ENCODE assay signal across 8 mouse cellular contexts in genomic region chr1:90060599-90060998, GRCm38 (mm10). TPM values are rescaled to one million over a fixed set of nuclear protein-coding genes. Genes with fewer than 3 reads are reported as not detected.
DNase-seq lines count a peak whose midpoint lies in the region; ATAC-seq and TF ChIP-seq lines count a peak whose summit lies in the region.

No protein-coding gene starts in this region.

- no peak overlapping the region for H3K4me2 ChIP-seq in intestine, embryonic 14.5 days (ENCODE audit: low read length)
- H3K4me2 ChIP-seq in intestine, embryonic 16.5 days (ENCODE audit: low read depth, low read length), result no peak overlapping the region
- H3K4me2 ChIP-seq in forebrain, embryonic 11.5 days (ENCODE audit: low read depth, low read length, severe bottlenecking), result no peak overlapping the region
- H3K4me2 ChIP-seq in hindbrain, embryonic 15.5 days, result no peak overlapping the region

- peak; percentile 62; the same call in 1 of the 2 replicates for ATAC-seq in intestine, embryonic 14.5 days (replicated peaks; ENCODE audit: low FRiP score, low TSS enrichment, low read depth)
- ATAC-seq in intestine, embryonic 16.5 days, result no peak
- 0 out of 2 replicates have a peak, but pooled peaks have one; percentile 61 for ATAC-seq in forebrain, embryonic 11.5 days (replicated peaks; ENCODE audit: low FRiP score)
- ATAC-seq in hindbrain, embryonic 15.5 days (ENCODE audit: low FRiP score, low read depth), result peak; percentile 48; the same call in 1 of the 2 replicates

- H3K9ac ChIP-seq in intestine, embryonic 14.5 days (ENCODE audit: low read length), result no peak overlapping the region
- H3K9ac ChIP-seq in intestine, embryonic 16.5 days (ENCODE audit: low read depth, low read length), result no peak overlapping the region
- no peak overlapping the region for H3K9ac ChIP-seq in forebrain, embryonic 11.5 days (ENCODE audit: low read length)
- no peak overlapping the region for H3K9ac ChIP-seq in hindbrain, embryonic 15.5 days

- peak; percentile 79 for DNase-seq in intestine, embryonic 14.5 days (ENCODE audit: low spot score)
- DNase-seq in c-Kit-positive CD71-negative TER-119-negative erythroid progenitor cells, embryonic 14.5 days (ENCODE audit: low read depth), result peak; percentile 22
- peak; percentile 71 for DNase-seq in forebrain, embryonic 11.5 days (ENCODE audit: low spot score)
- DNase-seq in left cerebral cortex, adult 11 months (ENCODE audit: low spot score), result peak; percentile 28
- peak; percentile 68 for DNase-seq in mesoderm, embryonic 11.5 days (ENCODE audit: low read depth, low spot score)

- 14% methylated on average over 7 of the region's 7 CpGs for WGBS in intestine, embryonic 14.5 days
- 20% methylated on average over 7 of the region's 7 CpGs for WGBS in intestine, embryonic 16.5 days
- 18% methylated on average over 7 of the region's 7 CpGs for WGBS in forebrain, embryonic 11.5 days
- WGBS in hindbrain, embryonic 15.5 days, result 18% methylated on average over 7 of the region's 7 CpGs
- 20% methylated on average over 7 of the region's 7 CpGs for WGBS in small intestine, adult 2 months

- no peak for TF ChIP-seq POLR2A in small intestine, adult 2 months (IDR thresholded peaks at IDR 0.05; ENCODE audit: low read depth, low read length)

- no peak overlapping the region for H3K27ac ChIP-seq in intestine, embryonic 14.5 days (ENCODE audit: low read depth)
- H3K27ac ChIP-seq in intestine, embryonic 16.5 days (ENCODE audit: low read length), result no peak overlapping the region
- H3K27ac ChIP-seq in forebrain, embryonic 11.5 days (ENCODE audit: low read depth, low read length), result no peak overlapping the region
- no peak overlapping the region for H3K27ac ChIP-seq in hindbrain, embryonic 15.5 days (replicated peaks)
- no peak overlapping the region for H3K27ac ChIP-seq in small intestine, adult 2 months (ENCODE audit: insufficient read depth, low read depth, low read length)

- H3K9me3 ChIP-seq in intestine, embryonic 14.5 days (ENCODE audit: control insufficient read depth, low read length), result 0 out of 2 replicates have a peak, but pooled peaks cover 2% of the 10 kb centered on the region
- peaks cover 4% of the 10 kb centered on the region; the same call in 1 of the 2 replicates for H3K9me3 ChIP-seq in intestine, embryonic 16.5 days (ENCODE audit: control insufficient read depth, low read length)
- H3K9me3 ChIP-seq in forebrain, embryonic 11.5 days (ENCODE audit: control insufficient read depth, low read length), result no peaks in the 10 kb centered on the region
- H3K9me3 ChIP-seq in hindbrain, embryonic 15.5 days, result no peaks in the 10 kb centered on the region

- no peak overlapping the region for H3K4me3 ChIP-seq in intestine, embryonic 14.5 days (ENCODE audit: low read depth, low read length)
- no peak overlapping the region for H3K4me3 ChIP-seq in intestine, embryonic 16.5 days (ENCODE audit: low read length)
- no peak overlapping the region for H3K4me3 ChIP-seq in forebrain, embryonic 11.5 days (ENCODE audit: low read depth, low read length)
- H3K4me3 ChIP-seq in hindbrain, embryonic 15.5 days, result no peak overlapping the region
- H3K4me3 ChIP-seq in small intestine, adult 2 months (ENCODE audit: low read depth, low read length), result no peak overlapping the region

- no peaks in the 10 kb centered on the region for H3K4me1 ChIP-seq in intestine, embryonic 14.5 days (replicated peaks; ENCODE audit: control insufficient read depth, insufficient read depth, low read length)
- H3K4me1 ChIP-seq in intestine, embryonic 16.5 days (ENCODE audit: control insufficient read depth, insufficient read depth, low read length), result no peaks in the 10 kb centered on the region
- no peaks in the 10 kb centered on the region for H3K4me1 ChIP-seq in forebrain, embryonic 11.5 days (replicated peaks; ENCODE audit: control insufficient read depth, insufficient read depth, low read length)
- no peaks in the 10 kb centered on the region for H3K4me1 ChIP-seq in hindbrain, embryonic 15.5 days (replicated peaks)
- no peaks in the 10 kb centered on the region for H3K4me1 ChIP-seq in small intestine, adult 2 months (ENCODE audit: control insufficient read depth, insufficient read depth, insufficient read length, low read length)

- H3K36me3 ChIP-seq in intestine, embryonic 14.5 days (ENCODE audit: control insufficient read depth, insufficient read depth, low read length), result no peaks in the 10 kb centered on the region
- no peaks in the 10 kb centered on the region for H3K36me3 ChIP-seq in intestine, embryonic 16.5 days (ENCODE audit: control insufficient read depth, insufficient read depth, low read length)
- H3K36me3 ChIP-seq in forebrain, embryonic 11.5 days (ENCODE audit: control insufficient read depth, insufficient read depth, low read length), result no peaks in the 10 kb centered on the region
- no peaks in the 10 kb centered on the region for H3K36me3 ChIP-seq in hindbrain, embryonic 15.5 days
- no peaks in the 10 kb centered on the region for H3K36me3 ChIP-seq in small intestine, adult 2 months (ENCODE audit: control insufficient read depth, insufficient read depth, low read length)

- 0 out of 2 replicates have a peak, but pooled peaks have one; percentile 8 for TF ChIP-seq CTCF in small intestine, adult 2 months (IDR thresholded peaks at IDR 0.05; ENCODE audit: extremely low read depth, insufficient read length, insufficient replicate concordance, low read depth, low read length)

- H3K27me3 ChIP-seq in intestine, embryonic 14.5 days (replicated peaks; ENCODE audit: control insufficient read depth, insufficient read depth, low read length), result no peaks in the 10 kb centered on the region; the same call in 1 of the 2 replicates
- H3K27me3 ChIP-seq in intestine, embryonic 16.5 days (replicated peaks; ENCODE audit: control insufficient read depth, insufficient read depth, low read length), result no peaks in the 10 kb centered on the region
- no peaks in the 10 kb centered on the region for H3K27me3 ChIP-seq in forebrain, embryonic 11.5 days (ENCODE audit: control insufficient read depth, insufficient read depth, low read length)
- H3K27me3 ChIP-seq in hindbrain, embryonic 15.5 days, result peaks cover 7% of the 10 kb centered on the region; the same call in 1 of the 2 replicates
- no peaks in the 10 kb centered on the region for H3K27me3 ChIP-seq in small intestine, adult 2 months (ENCODE audit: control insufficient read depth, insufficient read depth, low read length)

RNA-seq across cellular contexts. Expression of gene Asb18, which starts 46.1 kb away (rescaled TPM):
- polyA plus RNA-seq in intestine, embryonic 14.5 days (2014; fragmentation: Nextera tagmentation; extraction: Ambion mirVana), result not detected in 2 replicates
- not detected in 2 replicates for polyA plus RNA-seq in intestine, embryonic 16.5 days (2015; fragmentation: Nextera tagmentation; extraction: Ambion mirVana)
- not detected in 2 replicates for polyA plus RNA-seq in forebrain, embryonic 11.5 days (2014; fragmentation: Nextera tagmentation; extraction: Ambion mirVana)
- 0.68 and 1.1 TPM in 2 replicates for polyA plus RNA-seq in hindbrain, embryonic 15.5 days (2015; fragmentation: Nextera tagmentation; extraction: Ambion mirVana)
- polyA plus RNA-seq in small intestine, adult 2 months (2012; rRNA removed), result not detected in 2 replicates

Comparison
In these comparisons a context has a peak if more than half of its experiments do, and no peak if none do; other contexts are left out.
1. DNase-seq: peak in every context shown above with its lines; median percentile 79 in intestine, embryonic 14.5 days; 71 in forebrain, embryonic 11.5 days; 68 in mesoderm, embryonic 11.5 days; 28 in left cerebral cortex, adult 11 months; 22 in c-Kit-positive CD71-negative TER-119-negative erythroid progenitor cells, embryonic 14.5 days.